Mouse (Mus musculus) myocyte (in vitro differentiated cells): ENCODE results near the gene Zfp146. TPM values are rescaled to one million over a fixed set of nuclear protein-coding genes. Genes with fewer than 3 reads are reported as not detected.
"Not testable (repeated sequence)": the region's sequence is repeated elsewhere in the genome, so short reads cannot be mapped to it uniquely, and the experiment has no call there.

Experiments used
- H3K27me3 ChIP-seq: one replicate; pipeline ENCODE4 v1.6.1; 2011; ENCODE audit not compliant: control insufficient read depth, insufficient read depth, insufficient read length
- H3K36me3 ChIP-seq: one replicate; pipeline ENCODE4 v1.6.1; 2011; ENCODE audit not compliant: control insufficient read depth, insufficient read depth
- H3K4me2 ChIP-seq: one replicate; pipeline ENCODE4 v1.6.1; 2011; ENCODE audit warnings: low read depth, control low read depth
- H3K4me3 ChIP-seq: one replicate; pipeline ENCODE4 v1.5.1; 2011; ENCODE audit warnings: mild to moderate bottlenecking, control low read depth, moderate library complexity
- H3K79me2 ChIP-seq: one replicate; pipeline ENCODE4 v1.6.1; 2011; ENCODE audit not compliant: control insufficient read depth, insufficient read depth
- H3ac ChIP-seq: one replicate; pipeline ENCODE4 v1.6.1; 2011; ENCODE audit not compliant: control insufficient read depth, insufficient read length
- CEBPB ChIP-seq: IDR thresholded peaks from 2 replicates; pipeline ENCODE4 v1.6.1; 2011; ENCODE audit warnings: mild to moderate bottlenecking, moderate library complexity; ENCODE audit not compliant: poor library complexity, insufficient read depth, severe bottlenecking
- E2F4 ChIP-seq: IDR thresholded peaks from one replicate; pipeline ENCODE4 v1.6.1; 2011; ENCODE audit warnings: mild to moderate bottlenecking, control low read depth, moderate library complexity; ENCODE audit not compliant: insufficient read depth
- MAX ChIP-seq: IDR thresholded peaks from one replicate; pipeline ENCODE4 v1.6.1; 2011; ENCODE audit warnings: low read depth, mild to moderate bottlenecking, control low read depth
- MYOD1 ChIP-seq, 3 experiments: IDR thresholded peaks; one replicate each; pipeline ENCODE4 v1.6.1; 2011; ENCODE audit warnings: control low read depth in 2 of 3, low read depth in 2 of 3, mild to moderate bottlenecking in 2 of 3, moderate library complexity in 1 of 3; ENCODE audit not compliant: insufficient read length in 2 of 3, control insufficient read depth in 1 of 3
- MYOG ChIP-seq, 3 experiments: IDR thresholded peaks; one replicate each; pipeline ENCODE4 v1.6.1; 2011; ENCODE audit warnings: control low read depth in 2 of 3, low read depth in 2 of 3, mild to moderate bottlenecking in 2 of 3; ENCODE audit not compliant: insufficient read length in 2 of 3, control insufficient read depth in 1 of 3, insufficient read depth in 1 of 3
- POLR2A ChIP-seq: IDR thresholded peaks from one replicate; pipeline ENCODE4 v1.6.1; 2011; ENCODE audit warnings: low read depth, mild to moderate bottlenecking, control low read depth, moderate library complexity; ENCODE audit not compliant: insufficient read length
- POLR2AphosphoS2 ChIP-seq: IDR thresholded peaks from one replicate; pipeline ENCODE4 v1.6.1; 2011; ENCODE audit warnings: low read depth, control low read depth; ENCODE audit not compliant: insufficient read length
- REST ChIP-seq: IDR thresholded peaks from one replicate; pipeline ENCODE4 v1.6.1; 2011; ENCODE audit warnings: mild to moderate bottlenecking, control low read depth, moderate library complexity; ENCODE audit not compliant: insufficient read depth, insufficient read length
- SRF ChIP-seq: IDR thresholded peaks from one replicate; pipeline ENCODE4 v1.6.1; 2011; ENCODE audit warnings: low read depth; ENCODE audit not compliant: control insufficient read depth, insufficient read length
- TCF12 ChIP-seq: IDR thresholded peaks from one replicate; pipeline ENCODE4 v1.6.1; 2011; ENCODE audit warnings: mild to moderate bottlenecking, control low read depth; ENCODE audit not compliant: poor library complexity, insufficient read depth, severe bottlenecking
- TCF3 ChIP-seq: IDR thresholded peaks from one replicate; pipeline ENCODE4 v1.6.1; 2011; ENCODE audit warnings: low read depth, control low read depth; ENCODE audit not compliant: insufficient read length
- USF1 ChIP-seq: IDR thresholded peaks from one replicate; pipeline ENCODE4 v1.6.1; 2011; ENCODE audit warnings: low read depth, mild to moderate bottlenecking, control low read depth, moderate library complexity
- polyA plus RNA-seq: library from polyadenylated mRNA; unstranded; fragments of >200 nt; fragmentation: generic; extraction: Trizol; gene quantifications from one replicate; pipeline ENCODE4 v1.2.1, GENCODE M21; 2012; ENCODE audit warnings: missing spikeins

The Zfp146 gene
- polyA plus RNA-seq, 1 experiment: 13.2 TPM

DNA sequence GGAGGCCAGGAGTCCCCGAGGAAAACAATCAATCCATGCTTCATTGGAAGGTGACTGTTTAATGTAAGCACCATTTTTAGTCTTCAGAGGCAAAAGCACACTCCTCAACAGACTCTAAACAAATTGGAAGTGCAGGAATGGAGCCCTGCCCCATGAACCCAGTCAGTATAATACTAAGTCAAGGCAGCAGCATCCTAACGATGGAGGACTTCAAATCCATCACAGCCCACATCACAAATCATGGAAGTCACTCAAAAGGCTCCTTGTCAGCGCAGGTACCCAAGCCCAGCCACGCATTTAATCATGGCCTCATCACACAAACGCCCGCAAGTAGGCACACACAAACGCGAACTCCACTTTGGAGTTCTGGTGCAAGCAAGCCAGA, 26.4 kb downstream of the Zfp146 start:
- Histone ChIP-seq H3K27me3 (no peaks in the 10 kb centered on the region), H3K36me3 (no peaks in the 10 kb centered on the region), H3K79me2 (no peaks in the 10 kb centered on the region), H3K4me2 (no peak overlapping the region), H3ac (no peak overlapping the region), H3K4me3 (no peak overlapping the region)
- TF ChIP-seq E2F4 (no peak), CEBPB (no peak), TCF12 (no peak)

DNA sequence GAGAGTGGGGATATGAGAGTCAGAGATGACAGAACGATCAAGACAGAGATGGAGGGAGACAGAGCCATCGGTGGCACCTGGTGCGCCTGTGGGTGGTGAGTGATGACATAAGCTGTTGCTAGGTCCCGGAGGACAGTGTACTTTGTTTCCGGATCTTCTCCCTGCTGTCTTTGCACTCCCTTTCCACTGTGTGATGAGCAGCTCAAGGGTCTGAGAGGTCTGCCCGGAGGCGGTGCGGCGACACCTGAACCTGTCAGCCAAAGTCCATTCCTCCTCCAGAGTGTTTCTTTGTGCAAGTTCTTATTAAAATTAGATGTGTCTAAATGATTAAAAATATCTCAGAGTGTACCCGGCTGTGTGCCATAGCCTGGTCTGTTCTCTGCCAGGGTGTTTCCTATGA, 32.7 kb downstream of the Zfp146 start:
- Histone ChIP-seq H3K79me2 (no peaks in the 10 kb centered on the region), H3K27me3 (no peaks in the 10 kb centered on the region), H3K4me3 (no peak overlapping the region), H3ac (no peak overlapping the region), H3K4me2 (no peak overlapping the region), H3K36me3 (peaks cover 33% of the 10 kb centered on the region)
- TF ChIP-seq MYOD1 (IDR thresholded peaks at IDR 0.05; ENCODE audit: control insufficient read depth in 1 of 3, insufficient read length in 2 of 3, low read depth in 2 of 3): no peak
- no peak for TF ChIP-seq E2F4

DNA sequence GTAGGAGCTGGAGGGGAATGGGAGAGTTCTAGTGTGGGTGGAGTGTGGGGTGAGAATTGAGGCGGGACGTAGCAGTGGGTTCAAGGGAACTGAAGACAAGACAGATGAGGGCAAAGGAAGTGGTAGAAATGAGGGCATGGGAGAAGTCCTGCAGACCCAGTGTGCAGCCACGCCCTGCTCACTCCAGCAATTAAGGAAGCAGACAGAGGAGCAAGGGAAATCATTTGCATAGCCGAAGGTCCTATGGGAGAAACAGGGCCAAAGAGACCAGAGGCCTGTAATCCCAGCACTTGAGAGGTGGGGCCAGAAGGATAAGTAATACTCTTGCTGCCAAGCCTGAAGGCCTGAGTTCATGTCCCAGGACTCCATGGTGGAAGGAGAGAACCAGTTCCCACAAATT, 37.2 kb downstream of the Zfp146 start:
- Histone ChIP-seq H3K79me2 (no peaks in the 10 kb centered on the region), H3K4me2 (no peak overlapping the region), H3K36me3 (peaks cover 51% of the 10 kb centered on the region), H3K27me3 (no peaks in the 10 kb centered on the region), H3ac (no peak overlapping the region), H3K4me3 (no peak overlapping the region)
- no peak for TF ChIP-seq REST

DNA sequence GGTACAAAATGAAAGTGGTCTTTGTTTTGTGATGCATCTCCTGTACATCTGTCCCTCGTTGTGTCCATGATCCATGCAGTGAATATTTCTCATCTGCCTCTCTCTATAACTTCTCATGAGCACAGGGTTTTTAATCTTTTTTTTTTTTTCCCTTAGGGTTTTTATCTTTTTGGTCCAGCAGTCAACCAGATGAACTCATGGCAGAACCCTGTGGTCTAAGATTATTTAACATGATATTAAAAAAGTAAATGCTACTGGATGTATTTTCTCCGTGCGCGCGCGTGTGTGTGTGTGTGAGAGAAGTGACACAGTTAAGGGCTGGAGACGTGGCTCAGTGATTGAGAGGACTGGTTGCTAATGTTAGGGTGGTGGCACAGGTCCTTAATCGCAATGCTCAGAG, 39.6 kb downstream of the Zfp146 start:
- no peaks in the 10 kb centered on the region for H3K27me3 ChIP-seq
- H3ac ChIP-seq: no peak overlapping the region
- peaks cover 36% of the 10 kb centered on the region for H3K36me3 ChIP-seq
- no peak for TF ChIP-seq POLR2A
- no peak for TF ChIP-seq MAX
- H3K4me3 ChIP-seq: no peak overlapping the region
- no peak overlapping the region for H3K4me2 ChIP-seq
- H3K79me2 ChIP-seq: peaks cover 5% of the 10 kb centered on the region

DNA sequence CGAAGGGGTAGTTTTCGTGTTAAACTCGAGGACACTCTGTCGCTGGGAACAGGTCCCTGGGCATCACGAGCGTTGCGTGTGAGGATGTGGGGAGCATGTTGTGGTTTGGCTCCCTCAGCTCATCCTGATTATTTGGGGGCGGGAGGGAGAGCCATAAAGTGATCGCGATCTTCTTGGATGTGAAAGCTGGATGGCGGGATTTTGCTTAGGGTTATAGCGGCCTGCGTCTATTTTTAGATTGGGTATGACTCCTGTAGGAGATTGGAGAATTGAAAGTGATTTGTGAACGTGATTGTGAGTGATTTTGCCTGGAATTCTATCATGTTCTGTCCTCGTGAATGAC, 47.4 kb downstream of the Zfp146 start:
- Histone ChIP-seq H3K36me3 (no peaks in the 10 kb centered on the region), H3K4me3 (peak overlapping the region; percentile 75), H3K27me3 (no peaks in the 10 kb centered on the region), H3K4me2 (peak overlapping the region; percentile 77), H3K79me2 (peaks cover 20% of the 10 kb centered on the region), H3ac (peak overlapping the region; percentile 43)
- TF ChIP-seq MYOD1 (IDR thresholded peaks at IDR 0.05; ENCODE audit: control insufficient read depth in 1 of 3, insufficient read length in 2 of 3, low read depth in 2 of 3) (no peak), TCF3 (no peak), MAX (no peak), POLR2A (no peak), CEBPB (no peak), TCF12 (no peak), USF1 (no peak), POLR2AphosphoS2 (no peak), MYOG (IDR thresholded peaks at IDR 0.05; ENCODE audit: control insufficient read depth in 1 of 3, insufficient read depth in 1 of 3, insufficient read length in 2 of 3, low read depth in 2 of 3) (no peak), E2F4 (no peak), REST (no peak), SRF (no peak)

DNA sequence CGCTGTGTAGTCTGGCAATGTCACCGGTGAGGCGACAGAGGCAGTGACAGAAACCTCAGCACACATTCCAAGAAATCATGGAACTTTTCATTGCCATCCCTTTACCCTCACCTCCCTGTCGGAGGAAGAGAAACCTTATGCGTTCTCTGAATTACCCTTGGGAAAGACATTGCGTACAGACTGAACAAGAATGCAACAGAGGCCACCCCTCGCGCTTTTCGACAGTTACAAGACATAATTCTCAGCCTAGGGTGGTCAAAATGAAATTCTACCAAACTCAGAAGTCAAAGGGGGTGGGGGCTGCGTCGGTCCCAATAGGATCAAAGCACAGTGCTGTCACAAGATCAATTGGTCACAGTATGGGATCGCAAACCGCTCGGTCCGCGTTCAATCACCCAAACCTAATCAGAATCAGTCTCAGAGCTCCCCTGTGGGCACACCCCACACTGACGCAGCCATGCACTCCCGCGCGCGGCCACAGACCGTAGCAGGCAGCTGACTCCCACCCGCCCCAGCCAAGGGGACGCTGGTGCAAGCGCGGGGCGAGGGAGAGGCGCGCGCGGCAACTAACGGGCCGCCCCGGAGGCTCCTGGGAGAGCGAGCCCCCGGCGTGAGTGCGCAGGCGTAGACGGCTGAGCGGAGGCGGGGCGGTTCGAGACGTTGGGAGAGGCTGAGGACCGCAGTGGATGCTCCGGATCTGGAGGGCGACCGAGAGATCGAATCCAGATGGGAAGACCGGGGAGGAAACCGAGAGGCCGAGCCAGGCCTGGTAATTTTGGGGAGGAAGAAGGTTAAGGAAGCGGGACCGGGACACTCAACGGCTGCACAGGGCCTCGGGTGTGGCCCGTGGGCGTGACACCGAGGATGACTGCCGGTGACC, 48.0 kb downstream of the Zfp146 start, which contains the start of gene Zfp382:
TSS of gene Zfp382 (plus strand) at position 635 of the 880 bp plus-strand sequence.
- TF ChIP-seq SRF: no peak
- TF ChIP-seq REST: no peak
- TF ChIP-seq POLR2A: peak; percentile 96
- TF ChIP-seq TCF3: no peak
- no peak for TF ChIP-seq CEBPB
- peak; percentile 91 for TF ChIP-seq POLR2AphosphoS2
- TF ChIP-seq MYOG (IDR thresholded peaks at IDR 0.05; ENCODE audit: control insufficient read depth in 1 of 3, insufficient read depth in 1 of 3, insufficient read length in 2 of 3, low read depth in 2 of 3): peak in 1 of 3 experiments; percentile 24
- peak in 2 of 3 experiments; percentile 17 to 45 for TF ChIP-seq MYOD1 (IDR thresholded peaks at IDR 0.05; ENCODE audit: control insufficient read depth in 1 of 3, insufficient read length in 2 of 3, low read depth in 2 of 3)
- H3K79me2 ChIP-seq: peaks cover 20% of the 10 kb centered on the region

DNA sequence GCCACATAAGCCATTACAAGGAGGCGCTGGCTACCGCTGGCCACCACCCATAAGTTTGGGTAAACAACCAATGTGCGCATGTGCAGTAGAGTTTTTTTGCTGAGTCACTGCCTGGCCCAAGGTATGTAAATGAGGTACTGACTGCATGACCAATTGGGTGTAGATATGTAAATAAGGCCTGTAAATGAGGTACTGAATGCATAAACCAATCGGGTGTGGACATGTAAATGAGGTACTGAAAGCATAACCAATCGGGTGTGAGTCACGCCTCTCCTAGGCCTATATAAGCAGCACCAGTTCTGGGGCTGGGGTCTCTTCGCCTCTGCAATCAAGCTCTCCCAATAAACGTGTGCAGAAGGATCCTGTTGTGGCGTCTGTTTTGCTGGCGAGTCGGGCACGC, 51.6 kb downstream of the Zfp146 start:
- not testable (repeated sequence) for H3K27me3 ChIP-seq, H3ac ChIP-seq, H3K4me3 ChIP-seq, H3K79me2 ChIP-seq, H3K4me2 ChIP-seq, H3K36me3 ChIP-seq

More for the DNA sequence above, 48.0 kb downstream of the Zfp146 start, which contains the start of gene Zfp382:
- peak within 1 kb of the TSS; percentile 75 for H3K4me3 ChIP-seq
- no peaks in the 10 kb centered on the region for H3K36me3 ChIP-seq
- peak within 1 kb of the TSS; percentile 77 for H3K4me2 ChIP-seq
- H3K27me3 ChIP-seq: no peaks in the 10 kb centered on the region
- peak within 1 kb of the TSS; percentile 43 for H3ac ChIP-seq
